Mouse (Mus musculus) kidney, embryonic 14.5 days (tissue): ENCODE results near the gene Gjc1. TPM values are rescaled to one million over a fixed set of nuclear protein-coding genes. Genes with fewer than 3 reads are reported as not detected.
A peak's percentile ranks its signal among the peaks of the same experiment; 100 is the strongest.

ENCODE experiments used
- ATAC-seq: fragments of 200-750 bp; cut with Nextera tagmentation; 2 replicates; pipeline ENCODE4 v1.8.0; 2017; ENCODE audit warnings: moderate number of reproducible peaks, mild to moderate bottlenecking, moderate TSS enrichment, moderate library complexity; ENCODE audit not compliant: low FRiP score, low TSS enrichment
- H3K27ac ChIP-seq: fragments of 300-500 bp; sonication (generic); 2 replicates; pipeline ENCODE4 v1.5.1; 2014; ENCODE audit warnings: low read depth, mild to moderate bottlenecking, low read length, moderate library complexity, mixed read lengths
- H3K27me3 ChIP-seq: fragments of 300-500 bp; sonication (generic); 2 replicates; pipeline ENCODE4 v1.6.1; 2014; ENCODE audit warnings: mild to moderate bottlenecking, low read length; ENCODE audit not compliant: control insufficient read depth, insufficient read depth
- H3K36me3 ChIP-seq: fragments of 300-500 bp; sonication (generic); 2 replicates; pipeline ENCODE4 v1.6.1; 2014; ENCODE audit warnings: low read length, mixed read lengths; ENCODE audit not compliant: control insufficient read depth, insufficient read depth
- H3K4me1 ChIP-seq: fragments of 300-500 bp; sonication (generic); 2 replicates; pipeline ENCODE4 v1.6.1; 2014; ENCODE audit warnings: low read length, mixed read lengths; ENCODE audit not compliant: control insufficient read depth, insufficient read depth
- H3K4me2 ChIP-seq: fragments of 300-500 bp; sonication (generic); replicated peaks from 2 replicates; pipeline ENCODE4 v1.6.1; 2014; ENCODE audit warnings: low read depth, mild to moderate bottlenecking, low read length
- H3K4me3 ChIP-seq: fragments of 300-500 bp; sonication (generic); 2 replicates; pipeline ENCODE4 v1.5.1; 2014; ENCODE audit warnings: mild to moderate bottlenecking, low read length
- H3K9ac ChIP-seq: fragments of 300-500 bp; sonication (generic); 2 replicates; pipeline ENCODE4 v1.6.1; 2014; ENCODE audit warnings: low read depth, mild to moderate bottlenecking, low read length, moderate library complexity
- H3K9me3 ChIP-seq: fragments of 300-500 bp; sonication (generic); 2 replicates; pipeline ENCODE4 v1.6.1; 2016; ENCODE audit warnings: low read length; ENCODE audit not compliant: control insufficient read depth
- WGBS: fragments of 180-500 bp; shearing (Covaris S2); extraction: QIAGEN DNeasy Blood & Tissue Kit; methylation state at CpG from one replicate; pipeline ENCODE4 v1.1.7; 2014; 5-methylcytosine and 5-hydroxymethylcytosine counted together
- polyA plus RNA-seq: library from polyadenylated mRNA; unstranded; fragments of >200 nt; fragmentation: Nextera tagmentation; extraction: Ambion mirVana; gene quantifications from 2 replicates; pipeline ENCODE4 v1.2.1, GENCODE M21; 2014

The Gjc1 gene
- polyA plus RNA-seq = 63.0 and 69.6 TPM in 2 replicates

GRCm38 (mm10) chr11:102819021-102819782, at the start of gene Gjc1:
Gene Gjc1 (minus strand): TSS chr11:102819700.
- WGBS = under 1% methylated on average over 39 of the region's 97 CpGs
- ATAC-seq = peak; percentile 87

GRCm38 (mm10) chr11:102864272-102864671, 44.8 kb upstream of the Gjc1 start:
- H3K4me3 ChIP-seq = no peak overlapping the region
- no peak overlapping the region for H3K27ac ChIP-seq
- no peaks in the 10 kb centered on the region for H3K4me1 ChIP-seq
- H3K4me2 ChIP-seq = no peak overlapping the region
- H3K36me3 ChIP-seq = peaks cover 93% of the 10 kb centered on the region
- 41% methylated on average over 4 of the region's 4 CpGs for WGBS
- no peaks in the 10 kb centered on the region for H3K27me3 ChIP-seq
- H3K9ac ChIP-seq = no peak overlapping the region
- no peak for ATAC-seq
- H3K9me3 ChIP-seq = no peaks in the 10 kb centered on the region

More at GRCm38 (mm10) chr11:102819021-102819782, at the start of gene Gjc1:
- H3K4me1 ChIP-seq = peaks cover 29% of the 10 kb centered on the region
- peak within 1 kb of the TSS; percentile 88 for H3K4me2 ChIP-seq
- H3K27me3 ChIP-seq = no peaks in the 10 kb centered on the region
- H3K4me3 ChIP-seq = peak within 1 kb of the TSS; percentile 95
- H3K9me3 ChIP-seq = no peaks in the 10 kb centered on the region
- H3K27ac ChIP-seq = peak within 1 kb of the TSS; percentile 97
- H3K9ac ChIP-seq = peak within 1 kb of the TSS; percentile 98
- no peaks in the 10 kb centered on the region for H3K36me3 ChIP-seq

- Histone ChIP-seq H3K9me3 (no peaks in the 10 kb centered on the region), H3K36me3 (peaks cover 95% of the 10 kb centered on the region), H3K4me1 (no peaks in the 10 kb centered on the region), H3K4me3 (no peak overlapping the region), H3K27ac (no peak overlapping the region), H3K9ac (no peak overlapping the region), H3K4me2 (no peak overlapping the region), H3K27me3 (no peaks in the 10 kb centered on the region)
- 87% methylated on average over 8 of the region's 8 CpGs for WGBS
- ATAC-seq = no peak
Measured at GRCm38 (mm10) chr11:102859933-102860332, 40.4 kb upstream of the Gjc1 start.

- no peaks in the 10 kb centered on the region for H3K4me1 ChIP-seq
- 83% methylated on average over 11 of the region's 11 CpGs for WGBS
- H3K27me3 ChIP-seq = no peaks in the 10 kb centered on the region
- no peak overlapping the region for H3K4me2 ChIP-seq
- H3K27ac ChIP-seq = no peak overlapping the region
- no peak for ATAC-seq
- peaks cover 97% of the 10 kb centered on the region for H3K36me3 ChIP-seq
- no peaks in the 10 kb centered on the region for H3K9me3 ChIP-seq
- H3K4me3 ChIP-seq = no peak overlapping the region
- H3K9ac ChIP-seq = no peak overlapping the region
Measured at GRCm38 (mm10) chr11:102858951-102859350, 39.5 kb upstream of the Gjc1 start.

- Histone ChIP-seq H3K9ac (no peak overlapping the region), H3K4me3 (no peak overlapping the region), H3K4me1 (no peaks in the 10 kb centered on the region), H3K4me2 (no peak overlapping the region), H3K27ac (no peak overlapping the region), H3K27me3 (no peaks in the 10 kb centered on the region), H3K36me3 (peaks cover 97% of the 10 kb centered on the region), H3K9me3 (no peaks in the 10 kb centered on the region)
- WGBS = 84% methylated on average over 6 of the region's 6 CpGs
- ATAC-seq = no peak
Measured at GRCm38 (mm10) chr11:102855941-102856340, 36.4 kb upstream of the Gjc1 start.

- no peak overlapping the region for H3K27ac ChIP-seq
- no peak overlapping the region for H3K9ac ChIP-seq
- no peak overlapping the region for H3K4me3 ChIP-seq
- H3K4me1 ChIP-seq = no peaks in the 10 kb centered on the region
- H3K36me3 ChIP-seq = peaks cover 96% of the 10 kb centered on the region
- H3K4me2 ChIP-seq = no peak overlapping the region
- no peaks in the 10 kb centered on the region for H3K27me3 ChIP-seq
- ATAC-seq = no peak
- no peaks in the 10 kb centered on the region for H3K9me3 ChIP-seq
Measured at GRCm38 (mm10) chr11:102853760-102854159, 34.3 kb upstream of the Gjc1 start.

GRCm38 (mm10) chr11:102851883-102852282, 32.4 kb upstream of the Gjc1 start:
- 61% methylated on average over 5 of the region's 5 CpGs for WGBS
- peak; percentile 85; the same call in 1 of the 2 replicates for ATAC-seq
- no peaks in the 10 kb centered on the region for H3K27me3 ChIP-seq
- peaks cover 96% of the 10 kb centered on the region for H3K36me3 ChIP-seq
- no peak overlapping the region for H3K4me3 ChIP-seq
- H3K9ac ChIP-seq = no peak overlapping the region
- no peaks in the 10 kb centered on the region for H3K4me1 ChIP-seq
- no peak overlapping the region for H3K27ac ChIP-seq
- no peaks in the 10 kb centered on the region for H3K9me3 ChIP-seq
- H3K4me2 ChIP-seq = no peak overlapping the region

- H3K36me3 ChIP-seq = peaks cover 98% of the 10 kb centered on the region
- no peak overlapping the region for H3K9ac ChIP-seq
- no peaks in the 10 kb centered on the region for H3K9me3 ChIP-seq
- no peak overlapping the region for H3K4me3 ChIP-seq
- ATAC-seq = no peak
- no peak overlapping the region for H3K4me2 ChIP-seq
- WGBS = 59% methylated on average over 10 of the region's 10 CpGs
- no peaks in the 10 kb centered on the region for H3K27me3 ChIP-seq
- H3K27ac ChIP-seq = no peak overlapping the region
- no peaks in the 10 kb centered on the region for H3K4me1 ChIP-seq
Measured at GRCm38 (mm10) chr11:102845926-102846325, 26.4 kb upstream of the Gjc1 start.

- Histone ChIP-seq H3K27ac (no peak overlapping the region), H3K4me2 (no peak overlapping the region), H3K36me3 (peaks cover 66% of the 10 kb centered on the region), H3K9ac (no peak overlapping the region), H3K4me3 (no peak overlapping the region), H3K4me1 (no peaks in the 10 kb centered on the region), H3K27me3 (no peaks in the 10 kb centered on the region), H3K9me3 (no peaks in the 10 kb centered on the region)
- ATAC-seq = no peak
- WGBS = 87% methylated on average over 9 of the region's 9 CpGs
Measured at GRCm38 (mm10) chr11:102838616-102839150, 19.2 kb upstream of the Gjc1 start.
